Mouse (Mus musculus) hindbrain, postnatal 0 days (tissue): ENCODE data around the gene Snx17. TPM values are rescaled to one million over a fixed set of nuclear protein-coding genes. Genes with fewer than 3 reads are reported as not detected.

Experiments used
- ATAC-seq: fragments of 200-750 bp; cut with Nextera tagmentation; 2 replicates; pipeline ENCODE4 v1.8.0; 2017; ENCODE audit warnings: mild to moderate bottlenecking, moderate TSS enrichment, moderate library complexity
- DNase-seq: peaks from one replicate; pipeline ENCODE4 v3.0.0-alpha.2; 2015; ENCODE audit warnings: low spot score
- H3K27ac ChIP-seq: fragments of 300-500 bp; sonication (generic); 2 replicates; pipeline ENCODE4 v1.5.1; 2014; ENCODE audit warnings: mild to moderate bottlenecking
- H3K27me3 ChIP-seq: fragments of 300-500 bp; sonication (generic); 2 replicates; pipeline ENCODE4 v1.6.1; 2014; ENCODE audit warnings: low read length, mixed read lengths; ENCODE audit not compliant: insufficient read depth
- H3K36me3 ChIP-seq: fragments of 300-500 bp; sonication (generic); 2 replicates; pipeline ENCODE4 v1.6.1; 2014; ENCODE audit warnings: low read length, mixed read lengths; ENCODE audit not compliant: insufficient read depth
- H3K4me1 ChIP-seq: fragments of 300-500 bp; sonication (generic); 2 replicates; pipeline ENCODE4 v1.6.1; 2014; ENCODE audit warnings: antibody characterized with exemption, low read length, mixed read lengths; ENCODE audit not compliant: insufficient read depth
- H3K4me2 ChIP-seq: fragments of 300-500 bp; sonication (generic); 2 replicates; pipeline ENCODE4 v1.6.1; 2014; ENCODE audit warnings: low read depth, mild to moderate bottlenecking, low read length, moderate library complexity, mixed read lengths
- H3K4me3 ChIP-seq: fragments of 300-500 bp; sonication (generic); 2 replicates; pipeline ENCODE4 v1.5.1; 2014; ENCODE audit warnings: low read length
- H3K9ac ChIP-seq: fragments of 300-500 bp; sonication (generic); replicated peaks from 2 replicates; pipeline ENCODE4 v1.6.1; 2014; ENCODE audit warnings: mild to moderate bottlenecking, low read length, moderate library complexity, mixed read lengths
- H3K9me3 ChIP-seq: fragments of 300-500 bp; sonication (generic); 2 replicates; pipeline ENCODE4 v1.6.1; 2016; ENCODE audit warnings: low read length, mixed read lengths
- CTCF ChIP-seq: IDR thresholded peaks from 2 replicates; pipeline ENCODE4 v1.5.1; 2016; ENCODE audit warnings: antibody characterized with exemption, control low read depth, low read depth
- WGBS: fragments of 180-500 bp; shearing (Covaris S2); extraction: QIAGEN DNeasy Blood & Tissue Kit; methylation state at CpG from one replicate; pipeline ENCODE4 v1.1.7; 2014; 5-methylcytosine and 5-hydroxymethylcytosine counted together
- polyA plus RNA-seq: library from polyadenylated mRNA; unstranded; fragments of >200 nt; fragmentation: Nextera tagmentation; extraction: Ambion mirVana; gene quantifications from 2 replicates; pipeline ENCODE4 v1.2.1, GENCODE M21; 2015
- total RNA-seq: library from RNA; depleted of rRNA; stranded (reverse); fragments of >200 nt; gene quantifications from 2 replicates; pipeline ENCODE4 v1.2.3, GENCODE M21; 2014

The Snx17 gene
- total and polyA plus RNA-seq, 2 experiments from 2014 or later = 112 to 116 TPM

GRCm38 (mm10) chr5:31164878-31165277 lies 28.1 kb upstream of the Snx17 start:
- no peak for TF ChIP-seq CTCF
- Histone ChIP-seq H3K4me1 (no peaks in the 10 kb centered on the region), H3K9ac (no peak overlapping the region), H3K4me2 (no peak overlapping the region), H3K36me3 (peaks cover 85% of the 10 kb centered on the region), H3K27ac (no peak overlapping the region), H3K4me3 (no peak overlapping the region), H3K9me3 (no peaks in the 10 kb centered on the region), H3K27me3 (no peaks in the 10 kb centered on the region)
- ATAC-seq = no peak
- WGBS = 89% methylated on average over 1 of the region's 1 CpGs
- no peak for DNase-seq

DNA sequence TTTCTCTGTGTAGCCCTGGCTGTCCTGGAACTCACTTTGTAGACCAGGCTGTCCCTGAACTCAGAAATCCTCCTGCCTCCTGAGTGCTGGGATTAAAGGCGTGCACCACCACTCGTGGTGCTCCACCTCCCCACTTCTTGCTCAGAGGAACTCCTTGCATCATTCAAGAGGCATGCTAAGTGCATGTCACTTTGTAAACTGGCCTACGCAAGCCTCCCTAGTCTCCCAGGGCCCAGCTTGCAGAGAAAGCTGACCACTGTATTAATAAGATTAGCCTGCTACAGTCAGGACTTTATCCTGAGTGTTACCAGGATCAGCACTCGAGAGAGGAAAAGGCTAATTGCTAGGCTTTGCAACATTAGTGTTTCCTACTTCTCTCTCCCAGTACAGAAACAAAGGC lies 24.4 kb upstream of the Snx17 start:
- Histone ChIP-seq H3K9ac (no peak overlapping the region), H3K4me3 (no peak overlapping the region), H3K4me2 (no peak overlapping the region), H3K27me3 (no peaks in the 10 kb centered on the region), H3K36me3 (peaks cover 72% of the 10 kb centered on the region), H3K9me3 (no peaks in the 10 kb centered on the region), H3K27ac (no peak overlapping the region), H3K4me1 (no peaks in the 10 kb centered on the region)
- DNase-seq (no peak), ATAC-seq (no peak)
- no peak for TF ChIP-seq CTCF
- WGBS = 89% methylated on average over 4 of the region's 4 CpGs

- DNase-seq (peak; percentile 32), ATAC-seq (peak; percentile 73)
- Histone ChIP-seq H3K27ac (peak overlapping the region; percentile 96), H3K36me3 (peaks cover under 1% of the 10 kb centered on the region; the same call in 1 of the 2 replicates), H3K4me1 (no peaks in the 10 kb centered on the region; the same call in 1 of the 2 replicates), H3K4me3 (peak overlapping the region; percentile 86), H3K4me2 (peak overlapping the region; percentile 89), H3K9ac (peak overlapping the region; percentile 81), H3K27me3 (no peaks in the 10 kb centered on the region), H3K9me3 (no peaks in the 10 kb centered on the region)
- WGBS = under 1% methylated on average over 25 of the region's 25 CpGs
- no peak for TF ChIP-seq CTCF
These were observed 13.7 kb upstream of the Snx17 start for GRCm38 (mm10) chr5:31179301-31179765.

DNA sequence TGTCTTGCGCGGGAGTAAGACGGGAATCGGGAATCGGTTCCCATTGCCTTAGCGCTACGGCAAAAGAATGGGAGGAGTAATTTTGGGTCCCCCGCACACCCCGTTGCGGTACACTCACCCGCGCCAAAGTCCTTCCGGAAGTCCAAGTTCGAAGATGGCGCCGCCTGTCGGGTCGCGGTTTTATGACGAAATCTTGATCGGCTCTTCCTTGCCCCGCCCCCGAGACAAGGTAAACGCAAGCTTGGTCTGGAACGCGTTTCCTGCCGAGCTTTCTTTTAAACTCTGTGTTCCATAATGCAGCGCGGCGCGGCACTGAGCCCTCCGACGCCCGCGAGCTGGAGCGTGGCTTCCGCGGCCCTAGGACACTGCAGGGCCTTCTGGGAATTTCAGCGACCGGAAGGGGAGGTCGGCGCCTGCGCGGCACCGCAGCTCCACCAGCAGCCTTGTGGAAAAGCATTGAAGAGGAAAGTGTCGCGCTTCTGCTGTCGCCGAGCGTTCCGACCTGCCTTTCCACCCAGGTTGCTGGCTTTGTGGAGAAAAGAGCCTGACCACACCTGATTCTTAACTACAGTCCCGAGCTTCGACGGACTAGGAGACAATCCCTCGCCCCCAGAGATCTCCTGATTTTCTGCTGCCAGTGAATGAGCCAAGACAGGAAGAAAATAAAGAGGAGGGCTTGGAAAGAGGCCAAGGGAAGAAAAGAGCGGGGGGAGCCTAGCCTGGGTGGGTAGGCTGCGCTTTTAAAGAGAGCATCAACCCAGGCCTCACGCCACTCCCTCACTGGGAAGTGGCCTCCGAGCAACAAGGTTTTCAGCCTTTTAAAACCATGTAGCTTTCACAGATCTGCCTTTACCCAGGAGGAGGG lies 13.0 kb upstream of the Snx17 start, which contains the start of the genes Gm29609 and Gtf3c2:
Gm29609 (minus strand) TSS at position 146 of the 865 bp plus-strand sequence.
Gtf3c2 (minus strand) TSS at position 379 of the 865 bp plus-strand sequence.
- peak within 1 kb of the TSS; percentile 86 for H3K4me3 ChIP-seq
- peak within 1 kb of the TSS; percentile 89 for H3K4me2 ChIP-seq
- TF ChIP-seq CTCF = no peak; the same call in 1 of the 2 replicates
- no peaks in the 10 kb centered on the region; the same call in 1 of the 2 replicates for H3K4me1 ChIP-seq
- ATAC-seq (peak; percentile 98), DNase-seq (peak; percentile 99)
- no peaks in the 10 kb centered on the region for H3K36me3 ChIP-seq
- peak within 1 kb of the TSS; percentile 96 for H3K27ac ChIP-seq
- no peaks in the 10 kb centered on the region for H3K27me3 ChIP-seq
- peak within 1 kb of the TSS; percentile 81 for H3K9ac ChIP-seq
- WGBS = under 1% methylated on average over 59 of the region's 59 CpGs
- H3K9me3 ChIP-seq = no peaks in the 10 kb centered on the region

DNA sequence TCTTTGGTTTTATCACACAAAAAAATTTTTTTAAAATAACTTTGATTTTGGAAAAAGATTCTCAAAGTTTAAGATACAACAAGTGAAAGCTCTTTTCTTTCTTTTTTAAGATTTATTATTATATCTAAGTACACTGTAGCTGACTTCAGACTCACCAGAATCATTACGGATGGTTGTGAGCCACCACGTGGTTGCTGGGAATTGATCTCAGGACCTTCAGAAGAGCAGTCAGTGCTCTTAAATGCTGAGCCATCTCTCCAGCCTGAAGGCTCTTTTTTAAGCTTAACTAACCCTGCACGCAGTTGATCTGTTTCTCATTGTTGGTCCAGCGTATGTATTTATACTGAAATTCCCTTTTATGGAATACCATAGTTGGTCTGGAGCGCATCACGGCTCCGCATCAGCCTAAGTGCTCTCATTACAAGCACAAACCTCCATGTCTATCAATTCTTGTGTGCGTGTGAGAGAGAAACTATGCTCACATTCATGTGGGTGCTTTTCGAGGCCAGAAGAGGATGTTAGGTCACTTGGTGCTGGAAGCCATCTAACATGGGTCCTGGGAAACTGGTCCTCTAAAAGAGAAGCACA lies 11.8 kb upstream of the Snx17 start:
- H3K27ac ChIP-seq = no peak overlapping the region
- H3K27me3 ChIP-seq = no peaks in the 10 kb centered on the region
- no peaks in the 10 kb centered on the region for H3K9me3 ChIP-seq
- H3K4me1 ChIP-seq = no peaks in the 10 kb centered on the region; the same call in 1 of the 2 replicates
- TF ChIP-seq CTCF = no peak
- DNase-seq = no peak
- no peaks in the 10 kb centered on the region for H3K36me3 ChIP-seq
- no peak overlapping the region for H3K4me3 ChIP-seq
- H3K9ac ChIP-seq = no peak overlapping the region
- ATAC-seq = no peak
- no peak overlapping the region for H3K4me2 ChIP-seq
- 95% methylated on average over 9 of the region's 9 CpGs for WGBS

GRCm38 (mm10) chr5:31183678-31184077 lies 9.3 kb upstream of the Snx17 start:
- Histone ChIP-seq H3K9me3 (no peaks in the 10 kb centered on the region), H3K4me3 (no peak overlapping the region), H3K27me3 (no peaks in the 10 kb centered on the region), H3K36me3 (peaks cover 19% of the 10 kb centered on the region; the same call in 1 of the 2 replicates), H3K27ac (no peak overlapping the region), H3K4me1 (no peaks in the 10 kb centered on the region; the same call in 1 of the 2 replicates), H3K9ac (no peak overlapping the region), H3K4me2 (no peak overlapping the region)
- ATAC-seq (no peak), DNase-seq (no peak)
- WGBS = 60% methylated on average over 4 of the region's 4 CpGs
- TF ChIP-seq CTCF = no peak
